Mouse (Mus musculus): ENCODE measurements around the gene Camk2b. TPM values are rescaled to one million over a fixed set of nuclear protein-coding genes. Genes with fewer than 3 reads are reported as not detected.

The Camk2b gene
- polyA plus RNA-seq, 1 experiment from 2014 or later, result 1.4 TPM

DNA sequence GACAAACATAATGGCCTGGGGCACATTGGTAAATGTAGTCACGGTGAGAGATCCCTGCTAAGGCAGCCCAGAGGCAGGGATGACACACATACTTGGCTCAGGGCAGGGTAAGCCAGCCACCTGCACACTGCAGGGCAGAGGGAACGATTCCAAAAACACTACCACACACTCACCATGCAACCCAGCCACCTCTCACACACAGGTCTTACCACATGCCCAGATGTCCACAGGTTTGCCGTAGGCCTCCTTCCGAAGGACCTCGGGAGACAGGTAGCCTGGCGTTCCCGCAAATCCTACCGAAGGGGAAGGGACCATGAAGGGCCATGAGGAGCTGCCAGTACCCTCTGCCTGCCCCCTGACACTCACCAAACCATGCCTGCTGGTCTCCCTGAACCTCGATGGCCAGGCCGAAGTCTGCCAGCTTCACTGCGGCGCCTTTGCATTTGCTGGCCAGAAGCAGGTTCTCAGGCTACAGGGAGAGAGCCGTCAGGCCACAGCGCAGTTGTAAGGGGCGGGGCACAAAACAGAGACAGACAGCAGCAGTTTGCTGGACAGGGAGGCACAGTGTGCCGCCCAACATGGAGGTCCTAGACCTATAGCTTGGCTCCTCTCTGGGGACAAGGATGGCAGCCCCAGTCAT lies 76.1 kb downstream of the Camk2b start:
- no peaks in the 10 kb centered on the region for H3K4me1 ChIP-seq (ENCODE audit: control insufficient read depth, low read depth, low read length)
- H3K9ac ChIP-seq (ENCODE audit: low read depth, low read length), result no peak overlapping the region
- H3K4me2 ChIP-seq (ENCODE audit: low read depth, low read length), result no peak overlapping the region
- H3K27ac ChIP-seq (ENCODE audit: low read length), result no peak overlapping the region
- 76% methylated on average over 16 of the region's 16 CpGs for WGBS (ENCODE audit: insufficient replicate concordance)
- no peaks in the 10 kb centered on the region for H3K9me3 ChIP-seq (replicated peaks; ENCODE audit: control insufficient read depth, low read length)
- ATAC-seq (ENCODE audit: low read depth), result no peak
- H3K4me3 ChIP-seq (ENCODE audit: low read depth, low read length), result no peak overlapping the region
- H3K27me3 ChIP-seq (ENCODE audit: control insufficient read depth, insufficient read depth, low read depth, low read length), result no peaks in the 10 kb centered on the region
- no peaks in the 10 kb centered on the region for H3K36me3 ChIP-seq (ENCODE audit: control insufficient read depth, insufficient read depth)

DNA sequence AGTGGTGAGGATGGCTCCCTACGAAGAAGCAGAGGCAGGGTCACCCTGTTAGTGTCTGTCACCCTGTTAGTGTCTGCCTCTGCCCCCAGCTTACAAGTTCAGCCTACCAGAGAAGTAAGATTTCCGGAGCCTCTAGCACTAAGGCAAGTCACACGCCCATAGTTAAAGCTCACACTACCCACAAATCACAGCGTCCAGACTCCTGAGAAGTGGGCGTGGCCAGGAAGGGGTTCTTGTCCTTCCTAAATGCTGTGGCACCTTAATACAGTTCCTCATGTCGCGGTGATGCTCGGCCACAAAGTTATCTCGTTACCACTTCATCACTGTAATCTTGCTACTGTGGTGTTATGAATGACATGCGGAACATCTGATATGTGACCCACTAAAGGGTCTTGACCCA lies 78.0 kb downstream of the Camk2b start:
- Histone ChIP-seq H3K36me3 (ENCODE audit: control insufficient read depth, insufficient read depth) (no peaks in the 10 kb centered on the region), H3K27ac (ENCODE audit: low read length) (no peak overlapping the region), H3K9me3 (replicated peaks; ENCODE audit: control insufficient read depth, low read length) (no peaks in the 10 kb centered on the region), H3K4me3 (ENCODE audit: low read depth, low read length) (no peak overlapping the region), H3K4me1 (ENCODE audit: control insufficient read depth, low read depth, low read length) (no peaks in the 10 kb centered on the region), H3K4me2 (ENCODE audit: low read depth, low read length) (no peak overlapping the region), H3K27me3 (ENCODE audit: control insufficient read depth, insufficient read depth, low read depth, low read length) (no peaks in the 10 kb centered on the region), H3K9ac (ENCODE audit: low read depth, low read length) (no peak overlapping the region)
- 54% methylated on average over 10 of the region's 10 CpGs for WGBS (ENCODE audit: insufficient replicate concordance)
- ATAC-seq (ENCODE audit: low read depth), result no peak

DNA sequence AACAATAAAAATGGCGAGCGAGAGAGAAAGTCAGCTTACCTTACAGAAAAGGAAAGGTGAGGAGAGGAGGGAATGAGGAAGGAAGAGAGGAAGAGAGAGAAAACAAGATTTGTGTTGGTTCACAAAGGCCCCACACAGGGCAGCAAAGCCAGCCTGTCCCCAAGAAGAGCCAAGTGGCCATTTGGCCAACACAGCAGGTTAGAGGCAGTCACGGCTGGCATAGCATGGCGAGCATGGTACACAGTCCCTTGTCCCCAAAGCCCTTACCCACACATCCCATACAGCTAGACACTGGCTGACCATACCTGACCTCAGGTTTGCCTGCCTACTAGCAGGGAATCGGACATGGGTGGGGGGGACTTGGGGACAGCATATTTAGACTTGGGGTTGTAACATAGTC lies 82.5 kb downstream of the Camk2b start:
- H3K9ac ChIP-seq (ENCODE audit: low read depth, low read length), result no peak overlapping the region
- H3K27me3 ChIP-seq (ENCODE audit: control insufficient read depth, insufficient read depth, low read depth, low read length), result no peaks in the 10 kb centered on the region
- no peak overlapping the region for H3K4me3 ChIP-seq (ENCODE audit: low read depth, low read length)
- no peak for ATAC-seq (ENCODE audit: low read depth)
- H3K36me3 ChIP-seq (ENCODE audit: control insufficient read depth, insufficient read depth), result no peaks in the 10 kb centered on the region
- H3K4me2 ChIP-seq (ENCODE audit: low read depth, low read length), result no peak overlapping the region
- no peaks in the 10 kb centered on the region for H3K9me3 ChIP-seq (replicated peaks; ENCODE audit: control insufficient read depth, low read length)
- H3K27ac ChIP-seq (ENCODE audit: low read length), result no peak overlapping the region
- H3K4me1 ChIP-seq (ENCODE audit: control insufficient read depth, low read depth, low read length), result no peaks in the 10 kb centered on the region
- WGBS (ENCODE audit: insufficient replicate concordance), result 66% methylated on average over 5 of the region's 5 CpGs

DNA sequence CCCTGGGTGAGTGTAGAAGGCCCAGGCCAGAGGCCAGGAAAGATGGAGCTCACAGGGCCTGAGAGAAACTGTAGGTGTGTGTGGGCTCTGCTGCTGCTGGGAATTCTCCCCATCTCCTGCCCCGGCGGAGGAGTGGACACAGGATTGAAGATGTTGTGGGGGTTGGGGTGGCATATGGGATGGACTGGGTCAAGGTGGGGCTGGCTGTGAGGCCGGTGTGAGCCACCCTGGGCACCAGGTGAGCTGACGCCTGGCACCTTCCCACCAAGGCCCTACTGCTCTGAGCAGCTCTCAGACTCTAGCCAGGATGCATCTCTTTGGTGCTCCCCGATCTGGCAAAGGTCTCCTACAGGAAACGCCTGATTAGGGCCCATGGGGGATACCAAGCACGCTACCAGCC lies 84.8 kb downstream of the Camk2b start:
- WGBS (ENCODE audit: insufficient replicate concordance), result 62% methylated on average over 7 of the region's 7 CpGs
- no peaks in the 10 kb centered on the region for H3K36me3 ChIP-seq (ENCODE audit: control insufficient read depth, insufficient read depth)
- H3K27ac ChIP-seq (ENCODE audit: low read length), result no peak overlapping the region
- no peak overlapping the region for H3K4me3 ChIP-seq (ENCODE audit: low read depth, low read length)
- no peaks in the 10 kb centered on the region for H3K27me3 ChIP-seq (ENCODE audit: control insufficient read depth, insufficient read depth, low read depth, low read length)
- no peak overlapping the region for H3K4me2 ChIP-seq (ENCODE audit: low read depth, low read length)
- no peaks in the 10 kb centered on the region for H3K4me1 ChIP-seq (ENCODE audit: control insufficient read depth, low read depth, low read length)
- ATAC-seq (ENCODE audit: low read depth), result no peak
- no peaks in the 10 kb centered on the region for H3K9me3 ChIP-seq (replicated peaks; ENCODE audit: control insufficient read depth, low read length)
- no peak overlapping the region for H3K9ac ChIP-seq (ENCODE audit: low read depth, low read length)

DNA sequence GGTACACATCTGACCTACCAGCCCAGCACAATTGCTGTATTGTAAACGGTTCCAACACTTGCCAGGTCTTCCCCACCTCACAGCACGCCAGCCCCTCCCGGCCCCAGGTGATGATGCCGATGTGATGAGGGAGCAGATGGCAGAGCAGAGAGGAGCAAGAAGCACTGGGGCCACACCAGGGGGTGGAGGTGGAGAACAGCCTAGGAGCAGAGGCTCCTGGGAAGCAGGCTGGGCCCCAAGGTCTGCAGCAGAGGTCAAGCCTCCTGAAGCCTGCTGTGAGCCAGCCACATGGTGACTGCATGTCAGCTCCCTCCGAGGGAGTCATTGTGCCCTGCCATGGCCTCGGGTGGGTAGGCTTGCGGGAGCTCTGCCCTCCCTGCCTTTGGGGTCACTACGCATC lies 85.6 kb downstream of the Camk2b start:
- Histone ChIP-seq H3K9ac (ENCODE audit: low read depth, low read length) (no peak overlapping the region), H3K4me2 (ENCODE audit: low read depth, low read length) (no peak overlapping the region), H3K27me3 (ENCODE audit: control insufficient read depth, insufficient read depth, low read depth, low read length) (no peaks in the 10 kb centered on the region), H3K9me3 (replicated peaks; ENCODE audit: control insufficient read depth, low read length) (no peaks in the 10 kb centered on the region), H3K27ac (ENCODE audit: low read length) (no peak overlapping the region), H3K4me3 (ENCODE audit: low read depth, low read length) (no peak overlapping the region), H3K4me1 (ENCODE audit: control insufficient read depth, low read depth, low read length) (no peaks in the 10 kb centered on the region), H3K36me3 (ENCODE audit: control insufficient read depth, insufficient read depth) (no peaks in the 10 kb centered on the region)
- WGBS (ENCODE audit: insufficient replicate concordance), result 66% methylated on average over 8 of the region's 8 CpGs
- ATAC-seq (ENCODE audit: low read depth), result no peak

DNA sequence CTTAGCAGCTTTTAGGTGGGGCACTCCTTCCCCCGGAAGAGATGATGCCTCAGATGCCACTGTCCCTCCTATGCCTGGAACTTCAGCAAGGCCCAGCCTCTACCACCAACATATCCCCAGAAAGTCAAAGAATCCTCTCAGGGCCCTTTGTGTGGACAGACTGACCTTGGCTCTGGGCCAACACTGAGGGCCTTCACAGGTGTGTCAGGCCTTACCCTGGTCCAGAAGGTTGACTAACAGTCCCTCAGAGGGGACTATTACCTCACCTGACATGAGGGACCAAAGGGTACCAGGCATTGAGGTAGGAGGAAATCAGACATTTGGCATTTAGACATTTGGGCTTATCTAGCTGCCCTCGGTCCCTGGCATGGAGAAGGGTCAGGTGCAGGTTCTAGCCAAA lies 86.1 kb downstream of the Camk2b start:
- Histone ChIP-seq H3K36me3 (ENCODE audit: control insufficient read depth, insufficient read depth) (no peaks in the 10 kb centered on the region), H3K4me3 (ENCODE audit: low read depth, low read length) (no peak overlapping the region), H3K9ac (ENCODE audit: low read depth, low read length) (no peak overlapping the region), H3K9me3 (replicated peaks; ENCODE audit: control insufficient read depth, low read length) (no peaks in the 10 kb centered on the region), H3K27me3 (ENCODE audit: control insufficient read depth, insufficient read depth, low read depth, low read length) (no peaks in the 10 kb centered on the region), H3K4me1 (ENCODE audit: control insufficient read depth, low read depth, low read length) (no peaks in the 10 kb centered on the region), H3K27ac (ENCODE audit: low read length) (no peak overlapping the region), H3K4me2 (ENCODE audit: low read depth, low read length) (no peak overlapping the region)
- 63% methylated on average over 2 of the region's 2 CpGs for WGBS (ENCODE audit: insufficient replicate concordance)
- peak; percentile 30; the same call in 1 of the 2 replicates for ATAC-seq (ENCODE audit: low read depth)

DNA sequence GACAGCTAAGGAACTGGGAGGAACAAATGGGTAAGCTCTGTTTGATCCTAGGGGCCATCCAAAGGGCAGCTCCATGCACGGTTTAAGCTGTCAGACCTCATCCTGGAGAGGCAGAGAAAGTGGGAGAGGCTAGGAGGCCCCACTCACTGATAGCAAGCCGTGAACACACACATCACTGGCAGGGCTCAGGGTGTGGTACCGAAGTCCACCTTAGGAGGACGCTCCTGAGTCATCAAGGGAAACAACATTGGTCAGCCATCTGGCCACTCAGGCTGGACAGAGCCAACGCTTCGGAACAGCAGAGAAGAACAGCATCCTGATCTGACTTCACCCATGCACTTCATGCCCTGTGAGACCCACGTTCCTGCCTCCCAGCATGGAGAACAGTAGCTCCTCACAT lies 87.1 kb downstream of the Camk2b start:
- no peaks in the 10 kb centered on the region for H3K9me3 ChIP-seq (replicated peaks; ENCODE audit: control insufficient read depth, low read length)
- no peak overlapping the region for H3K4me2 ChIP-seq (ENCODE audit: low read depth, low read length)
- no peak overlapping the region for H3K9ac ChIP-seq (ENCODE audit: low read depth, low read length)
- WGBS (ENCODE audit: insufficient replicate concordance), result 69% methylated on average over 7 of the region's 7 CpGs
- H3K4me3 ChIP-seq (ENCODE audit: low read depth, low read length), result no peak overlapping the region
- no peaks in the 10 kb centered on the region for H3K4me1 ChIP-seq (ENCODE audit: control insufficient read depth, low read depth, low read length)
- no peaks in the 10 kb centered on the region for H3K27me3 ChIP-seq (ENCODE audit: control insufficient read depth, insufficient read depth, low read depth, low read length)
- H3K36me3 ChIP-seq (ENCODE audit: control insufficient read depth, insufficient read depth), result no peaks in the 10 kb centered on the region
- ATAC-seq (ENCODE audit: low read depth), result no peak
- no peak overlapping the region for H3K27ac ChIP-seq (ENCODE audit: low read length)

DNA sequence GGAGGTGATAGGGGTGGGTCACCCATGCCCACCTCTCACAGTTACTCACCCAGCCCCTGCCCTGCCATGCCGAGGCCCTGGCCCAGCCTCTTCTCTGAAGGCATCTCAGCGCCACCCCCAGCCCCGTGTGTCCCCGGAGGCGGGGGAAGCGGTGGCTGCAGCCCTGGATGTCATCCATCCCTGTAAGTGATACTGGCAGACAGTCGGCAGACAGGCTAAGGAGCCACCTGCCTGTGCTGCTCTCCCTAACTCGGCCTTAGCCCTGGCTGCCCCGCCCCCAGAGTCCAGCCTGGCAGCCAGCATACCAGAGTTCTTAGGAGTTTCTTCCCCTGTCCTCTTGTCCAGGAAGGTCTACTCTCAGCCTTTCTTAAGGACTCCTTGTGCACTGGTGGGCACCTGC lies 90.1 kb downstream of the Camk2b start:
- 47% methylated on average over 9 of the region's 9 CpGs for WGBS (ENCODE audit: insufficient replicate concordance)
- H3K4me2 ChIP-seq (ENCODE audit: low read depth, low read length), result no peak overlapping the region
- ATAC-seq (ENCODE audit: low read depth), result no peak
- no peaks in the 10 kb centered on the region for H3K36me3 ChIP-seq (ENCODE audit: control insufficient read depth, insufficient read depth)
- no peaks in the 10 kb centered on the region for H3K4me1 ChIP-seq (ENCODE audit: control insufficient read depth, low read depth, low read length)
- H3K9me3 ChIP-seq (replicated peaks; ENCODE audit: control insufficient read depth, low read length), result no peaks in the 10 kb centered on the region
- no peak overlapping the region for H3K9ac ChIP-seq (ENCODE audit: low read depth, low read length)
- H3K27ac ChIP-seq (ENCODE audit: low read length), result no peak overlapping the region
- no peaks in the 10 kb centered on the region for H3K27me3 ChIP-seq (ENCODE audit: control insufficient read depth, insufficient read depth, low read depth, low read length)
- H3K4me3 ChIP-seq (ENCODE audit: low read depth, low read length), result no peak overlapping the region

DNA sequence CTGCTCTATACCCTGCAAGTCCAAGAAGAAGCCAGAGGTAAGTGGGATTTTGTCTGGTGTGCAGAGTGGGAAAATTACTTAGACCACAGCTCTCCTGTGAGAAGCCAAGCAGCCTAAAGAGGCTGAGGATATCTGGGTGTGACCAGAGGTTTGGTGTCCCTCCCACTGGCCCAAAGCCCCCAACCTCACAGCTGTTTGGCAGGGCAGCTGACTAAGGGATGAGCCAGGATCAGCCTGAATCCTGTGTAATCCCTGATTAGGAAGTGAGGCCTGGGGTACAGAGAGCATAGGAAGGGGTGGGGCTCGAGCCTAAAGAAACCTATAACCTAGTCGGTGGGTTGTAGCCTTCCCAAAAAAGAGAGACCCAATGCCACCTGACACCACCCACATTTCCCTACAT lies 91.1 kb downstream of the Camk2b start:
- Histone ChIP-seq H3K36me3 (ENCODE audit: control insufficient read depth, insufficient read depth) (no peaks in the 10 kb centered on the region), H3K4me2 (ENCODE audit: low read depth, low read length) (no peak overlapping the region), H3K27ac (ENCODE audit: low read length) (no peak overlapping the region), H3K4me1 (ENCODE audit: control insufficient read depth, low read depth, low read length) (no peaks in the 10 kb centered on the region), H3K4me3 (ENCODE audit: low read depth, low read length) (no peak overlapping the region), H3K9me3 (replicated peaks; ENCODE audit: control insufficient read depth, low read length) (no peaks in the 10 kb centered on the region), H3K27me3 (ENCODE audit: control insufficient read depth, insufficient read depth, low read depth, low read length) (no peaks in the 10 kb centered on the region), H3K9ac (ENCODE audit: low read depth, low read length) (no peak overlapping the region)
- no peak for ATAC-seq (ENCODE audit: low read depth)
- WGBS (ENCODE audit: insufficient replicate concordance), result 53% methylated on average over 2 of the region's 2 CpGs

Data from liver, embryonic 16.5 days (tissue).